Mouse (Mus musculus) ES-E14 (cell line): ENCODE data around the gene Nim1k. TPM values are rescaled to one million over a fixed set of nuclear protein-coding genes. Genes with fewer than 3 reads are reported as not detected.

ENCODE experiments used
- DNase-seq: peaks from one replicate; pipeline ENCODE4 v3.0.0-alpha.2; 2013; ENCODE audit warnings: low read depth, low spot score
- H3K27ac ChIP-seq: 2 replicates; pipeline ENCODE4 v1.5.1; 2012; ENCODE audit warnings: low read depth, mild to moderate bottlenecking, low read length, moderate library complexity, mixed read lengths; ENCODE audit not compliant: poor library complexity, insufficient read depth, severe bottlenecking
- H3K36me3 ChIP-seq: 2 replicates; pipeline ENCODE4 v1.6.1; 2012; ENCODE audit warnings: mild to moderate bottlenecking, low read length, moderate library complexity, mixed read lengths; ENCODE audit not compliant: control insufficient read depth, poor library complexity, insufficient read depth, severe bottlenecking
- H3K4me1 ChIP-seq, 2 experiments: fragments of 150-350 bp in 1 of 2; sonication (generic) in 1 of 2; 2 replicates each; pipeline ENCODE4 v1.6.1; 2012; ENCODE audit warnings: low read length in 2 of 2, mild to moderate bottlenecking in 1 of 2, mixed read lengths in 1 of 2; ENCODE audit not compliant: control insufficient read depth in 2 of 2, insufficient read depth in 2 of 2, poor library complexity in 1 of 2
- H3K4me3 ChIP-seq, 2 experiments: fragments of 150-350 bp in 1 of 2; sonication (generic) in 1 of 2; 2 replicates each; pipeline ENCODE4 v1.5.1; 2012; ENCODE audit warnings: low read length in 2 of 2, low read depth in 1 of 2, mild to moderate bottlenecking in 1 of 2, mixed read lengths in 1 of 2; ENCODE audit not compliant: insufficient read depth in 1 of 2, poor library complexity in 1 of 2, severe bottlenecking in 1 of 2
- H3K9ac ChIP-seq: 2 replicates; pipeline ENCODE4 v1.6.1; 2012; ENCODE audit warnings: low read depth, mild to moderate bottlenecking, low read length, mixed read lengths; ENCODE audit not compliant: poor library complexity, insufficient read depth, severe bottlenecking
- H3K9me3 ChIP-seq: fragments of 150-350 bp; sonication (generic); 2 replicates; pipeline ENCODE4 v1.6.1; 2012; ENCODE audit warnings: low read depth, mild to moderate bottlenecking, low read length; ENCODE audit not compliant: control insufficient read depth, insufficient read depth
- CHD2 ChIP-seq: IDR thresholded peaks from 2 replicates; pipeline ENCODE4 v1.6.1; 2014; ENCODE audit warnings: mild to moderate bottlenecking, low read depth, low read length, inconsistent platforms
- HCFC1 ChIP-seq: IDR thresholded peaks from 2 replicates; pipeline ENCODE4 v1.6.1; 2012; ENCODE audit warnings: low read length, inconsistent platforms, borderline replicate concordance; ENCODE audit not compliant: insufficient read depth
- MAFK ChIP-seq: IDR thresholded peaks from 2 replicates; pipeline ENCODE4 v1.6.1; 2014; ENCODE audit warnings: mild to moderate bottlenecking, low read depth, low read length, inconsistent platforms; ENCODE audit not compliant: insufficient read depth
- ZC3H11A ChIP-seq: IDR thresholded peaks from 2 replicates; pipeline ENCODE4 v1.6.1; 2012; ENCODE audit warnings: low read depth, mild to moderate bottlenecking, inconsistent platforms, low read length, borderline replicate concordance
- ZNF384 ChIP-seq: IDR thresholded peaks from 2 replicates; pipeline ENCODE4 v1.6.1; 2012; ENCODE audit warnings: low read depth, low read length, inconsistent platforms
- in situ Hi-C, 2 experiments: fragments of 600-800 bp; cut with MboI; formaldehyde crosslinking; loops; one replicate each; pipeline ENCODE4 v1.15.1; 2025; ENCODE audit warnings: low sequenced_read_pairs in 2 of 2, inconsistent platforms in 1 of 2; ENCODE audit not compliant: unreplicated experiment in 2 of 2
- total RNA-seq: library from RNA; depleted of rRNA; stranded (reverse); fragments of 300-350 nt; gene quantifications from 2 replicates; pipeline ENCODE4 v1.2.3, GENCODE M21; 2012

Nim1k gene
- total RNA-seq, 1 experiment = 0.22 TPM

DNA sequence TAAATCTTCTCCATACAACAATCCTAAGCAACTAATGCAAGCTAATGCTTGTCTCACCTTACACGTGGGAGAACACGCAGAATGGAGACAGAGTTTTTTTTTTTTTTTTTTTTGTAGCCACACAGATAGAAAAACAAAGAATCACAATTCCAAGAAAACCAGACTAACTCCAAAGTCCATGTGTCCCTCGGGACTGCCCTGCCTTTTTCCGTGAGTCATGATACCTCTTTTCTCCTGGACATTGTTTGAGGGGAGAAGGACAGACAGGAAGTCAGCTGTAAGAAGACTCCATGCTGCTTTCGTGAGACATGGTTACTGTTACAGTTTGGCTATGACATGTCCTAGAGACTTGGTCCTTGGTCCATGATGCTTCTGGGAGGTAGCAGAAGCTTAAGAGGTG lies 32.3 kb downstream of the Nim1k start:
- no peaks in the 10 kb centered on the region for H3K9me3 ChIP-seq
- H3K4me3 ChIP-seq = no peak overlapping the region
- TF ChIP-seq ZC3H11A (no peak), ZNF384 (no peak), MAFK (no peak), HCFC1 (no peak), CHD2 (no peak)
- H3K27ac ChIP-seq = no peak overlapping the region
- no peak for DNase-seq
- in situ Hi-C loops = no loop called here
- H3K4me1 ChIP-seq = no peaks in the 10 kb centered on the region; a peak in 1 of 4 replicates
- H3K9ac ChIP-seq = no peak overlapping the region
- H3K36me3 ChIP-seq = no peaks in the 10 kb centered on the region

- H3K9ac ChIP-seq = no peak overlapping the region
- in situ Hi-C loops = no loop called here
- H3K9me3 ChIP-seq = no peaks in the 10 kb centered on the region
- TF ChIP-seq MAFK = no peak
- TF ChIP-seq ZC3H11A = no peak
- no peak for TF ChIP-seq ZNF384
- no peak for TF ChIP-seq HCFC1
- TF ChIP-seq CHD2 = no peak
- H3K27ac ChIP-seq = no peak overlapping the region
- H3K4me3 ChIP-seq = no peak overlapping the region
- no peaks in the 10 kb centered on the region; a peak in 1 of 4 replicates for H3K4me1 ChIP-seq
- DNase-seq = no peak
- H3K36me3 ChIP-seq = no peaks in the 10 kb centered on the region
Observed at GRCm38 (mm10) chr13:119722447-119722846, 33.2 kb downstream of the Nim1k start.

DNA sequence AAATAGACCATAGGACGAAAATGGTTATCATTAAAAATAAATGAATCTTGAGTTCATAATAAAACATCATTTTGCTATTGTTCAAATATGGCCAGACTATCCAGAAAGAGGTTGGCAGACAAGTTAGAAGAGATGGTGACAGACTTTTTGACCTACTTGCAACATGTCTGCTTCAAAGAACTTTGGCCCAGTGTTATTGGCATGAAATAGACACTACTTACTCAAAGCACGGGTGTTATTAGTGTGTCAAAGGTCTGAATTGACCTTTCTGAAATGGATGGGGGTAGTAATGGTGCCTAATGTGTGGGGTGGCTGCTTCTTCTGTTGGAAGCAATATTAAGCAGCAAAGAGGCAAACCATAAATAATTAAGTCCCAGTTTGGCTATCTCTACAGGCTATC lies 39.6 kb downstream of the Nim1k start:
- H3K4me1 ChIP-seq = no peaks in the 10 kb centered on the region
- TF ChIP-seq HCFC1 (no peak), ZC3H11A (no peak)
- no peak for DNase-seq
- H3K36me3 ChIP-seq = no peaks in the 10 kb centered on the region
- no peak overlapping the region for H3K4me3 ChIP-seq
- in situ Hi-C loops = no loop called here
- no peak overlapping the region for H3K27ac ChIP-seq
- H3K9ac ChIP-seq = no peak overlapping the region
- H3K9me3 ChIP-seq = no peaks in the 10 kb centered on the region

- Histone ChIP-seq H3K9ac (no peak overlapping the region), H3K36me3 (peaks cover 12% of the 10 kb centered on the region), H3K4me1 (no peaks in the 10 kb centered on the region; a peak in 1 of 4 replicates), H3K4me3 (no peak overlapping the region), H3K27ac (no peak overlapping the region), H3K9me3 (no peaks in the 10 kb centered on the region)
- TF ChIP-seq HCFC1 (no peak), ZC3H11A (no peak), MAFK (no peak), CHD2 (no peak), ZNF384 (no peak)
- no peak for DNase-seq
- in situ Hi-C loops = no loop called here
Observed at GRCm38 (mm10) chr13:119713821-119714220, 41.9 kb downstream of the Nim1k start.

DNA sequence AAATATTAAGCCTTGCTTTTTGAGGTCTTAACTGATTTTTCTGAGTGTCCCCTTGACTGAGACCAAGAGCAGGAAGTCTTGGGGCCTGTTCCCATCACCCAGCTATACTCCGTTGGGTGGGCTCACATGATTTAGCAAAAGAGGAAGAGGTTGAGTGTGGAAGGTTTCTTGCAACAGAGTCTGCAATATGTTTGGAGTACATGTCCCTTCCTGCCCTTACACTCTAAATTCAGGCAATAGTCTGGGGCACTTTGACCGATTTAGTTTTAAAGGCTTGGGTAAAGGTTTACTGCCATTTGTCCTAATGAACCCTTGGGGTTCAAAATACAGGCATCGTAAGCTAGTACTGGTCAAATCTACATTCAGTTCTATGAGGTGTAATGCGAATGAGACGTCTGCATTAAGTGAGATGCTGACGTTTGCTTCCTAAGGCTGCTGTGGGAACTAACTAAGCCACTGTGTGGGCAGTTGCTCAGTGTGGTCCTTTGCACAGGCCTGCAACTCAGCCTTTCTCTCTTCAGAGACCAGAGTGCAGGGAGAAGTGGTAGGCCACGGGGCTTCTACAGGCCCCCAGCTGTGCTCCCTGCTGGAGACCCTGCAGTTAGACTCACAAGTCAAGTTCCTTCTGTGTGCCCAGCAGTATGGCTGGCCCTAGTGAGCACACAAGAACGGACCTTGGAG lies 42.4 kb downstream of the Nim1k start:
- H3K27ac ChIP-seq = no peak overlapping the region
- in situ Hi-C loops = no loop called here

More for the DNA sequence above, 42.4 kb downstream of the Nim1k start:
- TF ChIP-seq MAFK (no peak), CHD2 (no peak), ZNF384 (no peak), ZC3H11A (no peak), HCFC1 (no peak)
- Histone ChIP-seq H3K4me3 (no peak overlapping the region), H3K4me1 (no peaks in the 10 kb centered on the region; a peak in 1 of 4 replicates), H3K9ac (no peak overlapping the region), H3K36me3 (peaks cover 12% of the 10 kb centered on the region), H3K9me3 (no peaks in the 10 kb centered on the region)
- DNase-seq = no peak
